Mouse (Mus musculus) thymus, adult 2 months (tissue): ENCODE measurements at regions not wholly inside any gene's neighbourhood (a gene's known extent, or its start where the extent isn't known, plus 50 kb on each side); places are given as distances from the start of the nearest gene placed in this dataset.

Experiments used
- DNase-seq: peaks from one replicate; pipeline ENCODE4 v3.0.0; 2021
- H3K27ac ChIP-seq: fragments of 200-500 bp; 2 replicates; pipeline ENCODE4 v1.5.1; 2012; ENCODE audit warnings: low read length, control low read depth; ENCODE audit not compliant: control insufficient read depth, insufficient read depth
- H3K27me3 ChIP-seq: fragments of 200-500 bp; 2 replicates; pipeline ENCODE4 v1.6.1; 2012; ENCODE audit warnings: mild to moderate bottlenecking, low read length, moderate library complexity, mixed read lengths; ENCODE audit not compliant: control insufficient read depth, insufficient read depth
- H3K36me3 ChIP-seq: fragments of 200-500 bp; 2 replicates; pipeline ENCODE4 v1.6.1; 2012; ENCODE audit warnings: mild to moderate bottlenecking, low read length, moderate library complexity; ENCODE audit not compliant: control insufficient read depth, insufficient read depth
- H3K4me1 ChIP-seq: fragments of 200-500 bp; replicated peaks from 2 replicates; pipeline ENCODE4 v1.6.1; 2012; ENCODE audit warnings: low read length; ENCODE audit not compliant: control insufficient read depth, insufficient read depth
- H3K4me3 ChIP-seq: fragments of 200-500 bp; 2 replicates; pipeline ENCODE4 v1.5.1; 2012; ENCODE audit warnings: mild to moderate bottlenecking, low read length, control low read depth, moderate library complexity; ENCODE audit not compliant: control insufficient read depth, insufficient read depth
- CTCF ChIP-seq: fragments of 200-500 bp; IDR thresholded peaks from 2 replicates; pipeline ENCODE4 v1.5.1; 2012; ENCODE audit warnings: mild to moderate bottlenecking, control low read depth, low read length, moderate library complexity, borderline replicate concordance; ENCODE audit not compliant: control insufficient read depth, poor library complexity, insufficient read depth; ENCODE audit errors: extremely low read depth
- POLR2A ChIP-seq: fragments of 200-500 bp; IDR thresholded peaks from 2 replicates; pipeline ENCODE4 v1.6.1; 2012; ENCODE audit warnings: mild to moderate bottlenecking, low read length, control low read depth, moderate library complexity; ENCODE audit not compliant: control insufficient read depth, poor library complexity, insufficient read depth; ENCODE audit errors: extremely low read depth
- WGBS: fragments of 180-500 bp; shearing (Covaris S2); methylation state at CpG from one replicate; pipeline ENCODE4 v1.1.7; 2018; 5-methylcytosine and 5-hydroxymethylcytosine counted together

DNA sequence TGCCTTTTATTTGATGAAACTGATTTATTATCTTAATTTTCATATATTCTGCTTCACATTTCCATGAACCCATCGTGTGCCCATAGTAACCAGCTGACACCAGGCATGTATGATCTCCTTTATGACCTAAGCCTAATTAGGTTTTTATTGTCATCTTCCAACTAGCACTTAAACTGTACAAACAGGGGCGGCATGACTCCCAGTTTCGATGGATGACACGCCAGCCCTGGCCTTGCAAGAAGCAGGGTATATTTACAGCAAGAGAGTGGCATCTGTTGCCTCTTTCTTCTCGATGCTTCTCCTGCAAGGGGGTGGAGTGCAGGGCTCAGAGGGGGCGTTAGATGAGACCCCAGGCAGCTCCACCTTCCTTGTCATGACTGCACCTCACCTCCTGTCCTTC lies 379.8 kb downstream of the Tshz3 start:
- no peaks in the 10 kb centered on the region for H3K4me1 ChIP-seq

DNA sequence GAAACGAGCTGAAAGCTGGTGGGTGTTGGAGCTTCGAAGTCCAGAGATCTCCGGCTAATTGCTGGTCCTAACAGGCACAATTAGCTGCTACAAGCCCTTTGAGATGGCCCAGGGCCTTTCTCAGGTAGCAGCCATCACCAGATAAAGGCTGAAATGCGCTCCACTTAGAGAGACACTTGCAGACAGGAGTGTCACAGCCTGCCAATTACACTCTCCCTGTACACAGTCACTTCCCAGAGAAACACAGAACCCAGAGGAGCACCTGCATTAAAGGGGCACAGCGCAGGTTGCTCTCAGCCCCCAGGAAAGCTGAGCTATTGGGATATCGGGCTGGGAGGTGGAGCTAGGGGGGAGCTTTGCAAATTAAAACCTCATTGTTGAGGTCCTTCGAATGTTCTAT lies 380.2 kb downstream of the Tshz3 start:
- DNase-seq, result no peak
- no peaks in the 10 kb centered on the region for H3K4me1 ChIP-seq
- 69% methylated on average over 7 of the region's 7 CpGs for WGBS
- H3K27me3 ChIP-seq, result no peaks in the 10 kb centered on the region; the same call in 1 of the 2 replicates
- no peak overlapping the region for H3K4me3 ChIP-seq
- no peaks in the 10 kb centered on the region for H3K36me3 ChIP-seq
- no peak overlapping the region for H3K27ac ChIP-seq
- TF ChIP-seq POLR2A (no peak), CTCF (no peak)

More for the DNA sequence above, 379.8 kb downstream of the Tshz3 start:
- no peak for DNase-seq
- WGBS, result 76% methylated on average over 6 of the region's 6 CpGs
- Histone ChIP-seq H3K27ac (no peak overlapping the region), H3K4me3 (no peak overlapping the region), H3K27me3 (no peaks in the 10 kb centered on the region; the same call in 1 of the 2 replicates), H3K36me3 (no peaks in the 10 kb centered on the region)
- TF ChIP-seq POLR2A, result no peak
- no peak for TF ChIP-seq CTCF

DNA sequence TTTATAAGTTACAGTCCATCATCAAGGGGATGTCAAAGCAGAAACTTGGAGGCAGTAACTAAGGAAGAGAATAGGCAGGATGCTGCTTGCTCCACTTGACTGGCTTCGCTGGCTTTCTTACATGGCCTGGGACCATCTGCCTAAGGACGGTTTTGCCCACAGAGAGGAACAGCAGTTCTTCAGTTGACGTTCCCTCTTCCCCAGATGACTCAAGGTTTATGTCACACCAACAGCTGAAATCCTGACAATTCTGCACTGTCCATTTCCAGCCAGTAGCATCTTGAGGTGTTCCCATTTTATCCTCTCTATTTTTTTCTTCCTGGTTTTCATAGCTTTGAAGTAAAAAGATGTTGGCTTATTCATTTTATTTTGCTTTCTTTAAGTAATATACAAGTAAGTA lies 391.8 kb downstream of the Tshz3 start:
- no peak overlapping the region for H3K4me3 ChIP-seq
- 95% methylated on average over 3 of the region's 3 CpGs for WGBS
- DNase-seq, result no peak
- TF ChIP-seq CTCF (no peak), POLR2A (no peak)
- H3K36me3 ChIP-seq, result no peaks in the 10 kb centered on the region
- no peaks in the 10 kb centered on the region for H3K4me1 ChIP-seq
- H3K27ac ChIP-seq, result no peak overlapping the region
- H3K27me3 ChIP-seq, result no peaks in the 10 kb centered on the region

DNA sequence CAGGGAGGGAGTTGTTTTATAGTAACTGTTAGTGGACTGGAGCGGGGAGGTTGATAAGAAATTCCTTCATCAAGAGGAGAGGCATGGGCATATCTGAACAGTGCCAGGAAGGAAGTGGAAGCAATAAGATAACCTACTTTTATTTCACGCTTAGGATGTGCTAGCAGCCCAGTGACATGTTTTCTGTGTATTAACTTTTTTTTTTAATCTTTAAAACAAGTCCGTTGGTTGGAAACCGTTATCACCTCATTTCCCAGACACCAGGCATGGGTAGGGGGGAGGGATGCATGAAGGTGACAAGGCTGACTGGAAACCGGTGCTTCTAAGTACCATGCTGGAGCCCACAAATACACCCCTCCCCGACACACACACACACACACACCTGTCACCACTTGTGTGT lies 394.7 kb downstream of the Tshz3 start:
- H3K27me3 ChIP-seq, result no peaks in the 10 kb centered on the region
- no peaks in the 10 kb centered on the region for H3K4me1 ChIP-seq
- H3K27ac ChIP-seq, result no peak overlapping the region
- TF ChIP-seq POLR2A (no peak), CTCF (no peak)
- no peak overlapping the region for H3K4me3 ChIP-seq
- DNase-seq, result no peak
- 72% methylated on average over 6 of the region's 6 CpGs for WGBS
- H3K36me3 ChIP-seq, result no peaks in the 10 kb centered on the region

DNA sequence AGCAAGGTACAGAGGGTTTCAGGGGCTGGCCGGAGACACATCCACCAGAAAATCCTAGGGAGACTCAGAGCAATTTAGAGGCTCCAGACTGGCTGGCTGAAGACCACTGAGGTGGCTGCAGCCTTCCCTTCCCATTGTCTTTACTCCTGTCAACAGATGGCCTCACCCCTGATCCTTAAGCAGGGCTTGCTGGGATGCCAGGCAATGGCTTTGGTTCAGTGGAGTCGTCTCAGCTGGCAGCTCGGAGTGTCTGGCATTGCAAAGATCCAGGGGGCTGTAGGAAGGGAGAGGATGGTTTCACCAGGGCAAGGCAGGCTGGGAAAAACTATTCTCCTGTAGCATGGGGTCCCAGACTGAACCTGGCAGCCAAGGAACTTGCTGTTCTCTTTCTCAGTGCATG lies 395.8 kb downstream of the Tshz3 start:
- H3K36me3 ChIP-seq, result no peaks in the 10 kb centered on the region
- no peaks in the 10 kb centered on the region for H3K4me1 ChIP-seq
- TF ChIP-seq CTCF, result no peak
- no peak for TF ChIP-seq POLR2A
- H3K27me3 ChIP-seq, result no peaks in the 10 kb centered on the region
- H3K4me3 ChIP-seq, result no peak overlapping the region
- H3K27ac ChIP-seq, result no peak overlapping the region
- WGBS, result 69% methylated on average over 3 of the region's 3 CpGs
- no peak for DNase-seq

DNA sequence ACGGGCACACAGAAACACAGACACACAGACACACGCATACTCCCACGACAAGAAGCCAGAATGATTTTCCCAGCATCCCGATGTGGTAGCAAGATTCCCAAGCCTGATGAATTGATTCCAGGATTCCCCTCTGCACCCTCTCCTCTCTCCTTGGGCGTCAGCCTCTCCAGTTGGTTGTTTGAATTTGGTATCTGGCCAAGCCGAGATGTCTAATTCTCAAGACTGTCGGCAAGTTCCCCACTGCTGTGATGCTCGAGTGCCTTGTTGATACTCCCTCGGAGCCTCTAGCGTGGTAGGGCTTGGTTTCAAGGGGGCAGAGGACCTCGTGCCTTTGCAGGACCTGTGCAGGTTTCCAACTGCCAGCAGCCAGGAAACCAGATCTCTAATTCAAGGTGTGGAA lies 397.9 kb downstream of the Tshz3 start:
- TF ChIP-seq POLR2A (no peak), CTCF (no peak)
- DNase-seq, result no peak
- Histone ChIP-seq H3K36me3 (no peaks in the 10 kb centered on the region), H3K4me3 (no peak overlapping the region), H3K27me3 (no peaks in the 10 kb centered on the region), H3K27ac (no peak overlapping the region), H3K4me1 (no peaks in the 10 kb centered on the region)
- 80% methylated on average over 11 of the region's 11 CpGs for WGBS

DNA sequence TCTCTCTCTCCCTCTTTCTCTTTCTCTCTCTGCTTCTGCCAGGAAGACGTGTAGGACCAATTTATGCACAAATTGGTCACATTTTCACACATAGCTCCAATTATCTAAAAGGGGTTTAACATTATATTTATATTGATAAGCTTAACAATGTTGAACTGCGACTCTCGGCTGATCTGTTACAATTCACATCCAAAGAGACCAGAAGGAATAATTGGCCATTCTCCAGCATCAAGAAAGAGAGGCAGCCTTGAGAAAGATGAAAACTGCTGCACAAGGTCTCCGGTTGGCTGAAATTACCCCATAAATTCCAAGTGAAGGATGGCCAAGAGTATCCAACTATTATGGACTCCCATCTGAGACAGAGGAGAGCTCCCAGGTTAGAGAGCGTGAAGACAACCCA lies 398.4 kb downstream of the Tshz3 start:
- TF ChIP-seq CTCF (no peak), POLR2A (no peak)
- no peaks in the 10 kb centered on the region for H3K4me1 ChIP-seq
- no peaks in the 10 kb centered on the region for H3K27me3 ChIP-seq

More for the DNA sequence above, 398.4 kb downstream of the Tshz3 start:
- H3K36me3 ChIP-seq, result no peaks in the 10 kb centered on the region
- DNase-seq, result no peak
- no peak overlapping the region for H3K4me3 ChIP-seq
- 91% methylated on average over 5 of the region's 5 CpGs for WGBS
- H3K27ac ChIP-seq, result no peak overlapping the region
